Mouse (Mus musculus): ENCODE measurements around the gene Mbtd1.
A peak's percentile ranks its signal among the peaks of the same experiment; 100 is the strongest.

Mbtd1 gene

DNA sequence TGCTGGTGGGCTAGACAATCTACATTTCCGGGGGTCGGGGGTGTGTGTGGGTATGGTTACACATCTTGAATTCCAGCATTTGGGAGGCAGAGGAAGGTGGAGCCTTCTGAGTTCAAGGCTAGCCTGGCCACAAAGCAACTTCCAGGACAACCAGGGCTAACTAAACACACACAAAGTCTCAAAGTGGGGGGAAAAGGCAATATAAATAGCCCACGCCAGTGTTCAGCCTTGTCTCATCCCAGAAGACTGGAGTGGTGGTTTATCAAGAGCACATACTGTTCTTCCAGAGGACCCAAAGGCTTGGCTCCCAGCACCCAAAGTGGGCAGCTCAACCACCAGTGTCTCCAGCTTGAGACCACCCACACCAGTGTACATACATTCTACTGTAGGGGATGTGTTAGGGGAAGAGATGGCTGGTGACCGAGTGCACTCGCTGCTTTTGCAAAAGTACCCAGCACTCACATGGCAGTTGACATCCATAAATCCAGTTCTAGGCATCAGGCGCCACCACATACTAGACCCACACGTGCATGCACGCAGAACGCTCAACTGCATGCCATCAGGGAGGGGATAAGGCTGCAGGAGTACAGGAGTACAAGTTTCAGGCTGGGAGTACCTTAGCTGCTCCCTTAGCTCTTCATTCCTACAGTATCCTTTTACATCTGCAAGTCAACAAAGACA lies 63.4 kb downstream of the Mbtd1 start:
- DNase-seq (ENCODE audit: extremely low spot score, low spot score) = no peak

DNA sequence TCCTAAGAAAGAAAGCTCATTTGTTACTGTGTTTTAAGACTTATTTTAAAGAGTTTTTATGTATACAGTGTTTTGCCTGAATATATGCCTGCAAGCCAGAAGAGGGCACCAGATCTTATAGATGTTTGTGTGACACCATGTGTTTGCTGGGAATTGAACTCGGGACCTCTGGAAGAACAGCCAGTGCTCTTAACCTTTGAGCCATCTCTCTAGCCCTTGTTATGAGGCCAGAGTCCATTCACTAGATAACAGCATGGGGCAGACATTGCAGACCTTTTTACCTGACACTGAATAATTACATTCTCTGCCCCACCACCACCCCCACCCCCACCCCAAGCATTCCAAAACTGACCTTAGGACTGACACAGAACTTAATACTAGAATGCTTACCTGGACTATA lies 64.4 kb downstream of the Mbtd1 start:
- no peak for DNase-seq (ENCODE audit: extremely low spot score, low spot score)

DNA sequence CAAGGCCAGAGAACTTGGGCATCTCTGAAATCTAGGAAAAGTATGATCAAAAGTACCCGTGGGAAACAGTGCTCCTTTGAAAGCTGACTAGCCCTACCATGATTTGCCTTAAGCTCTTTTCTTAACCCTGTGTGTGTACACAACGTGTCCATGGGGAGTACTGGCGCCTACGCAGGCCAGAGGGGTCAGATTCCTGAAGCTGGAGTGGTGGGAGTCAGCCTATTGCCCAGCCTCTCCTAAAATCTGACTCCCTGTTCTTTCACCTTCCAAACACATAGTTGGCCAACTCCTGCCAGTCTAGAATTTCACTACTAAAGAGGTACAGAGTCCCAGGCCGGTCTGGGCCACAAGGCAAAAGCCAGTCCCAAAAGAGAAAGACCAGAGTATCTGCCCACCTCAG lies 66.7 kb downstream of the Mbtd1 start:
- DNase-seq (ENCODE audit: extremely low spot score, low spot score) = no peak

DNA sequence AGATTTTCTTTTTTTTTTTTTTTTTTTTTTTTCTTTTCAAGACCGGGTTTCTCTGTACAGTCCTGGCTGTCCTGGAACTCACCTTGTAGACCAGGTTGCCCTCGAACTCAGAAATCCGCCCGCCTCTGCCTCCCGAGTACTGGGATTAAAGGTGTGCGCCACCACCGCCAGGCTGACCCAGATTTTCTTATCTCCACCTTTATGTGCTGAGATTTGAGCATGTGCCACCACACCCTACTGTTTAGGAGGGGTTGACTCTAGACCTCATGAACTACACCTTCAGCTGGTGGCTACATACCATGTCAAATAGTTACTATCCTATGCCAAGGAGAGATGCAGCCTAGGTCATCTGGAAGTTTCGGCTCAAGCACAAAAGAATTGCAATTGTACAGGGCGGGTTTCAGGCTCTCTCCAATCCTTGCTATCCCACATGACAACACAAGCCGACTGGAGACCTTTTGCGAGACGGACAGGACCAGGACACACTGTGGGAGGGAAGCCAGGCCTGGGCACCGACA lies 69.1 kb downstream of the Mbtd1 start:
- DNase-seq (ENCODE audit: extremely low spot score, low spot score) = no peak

DNA sequence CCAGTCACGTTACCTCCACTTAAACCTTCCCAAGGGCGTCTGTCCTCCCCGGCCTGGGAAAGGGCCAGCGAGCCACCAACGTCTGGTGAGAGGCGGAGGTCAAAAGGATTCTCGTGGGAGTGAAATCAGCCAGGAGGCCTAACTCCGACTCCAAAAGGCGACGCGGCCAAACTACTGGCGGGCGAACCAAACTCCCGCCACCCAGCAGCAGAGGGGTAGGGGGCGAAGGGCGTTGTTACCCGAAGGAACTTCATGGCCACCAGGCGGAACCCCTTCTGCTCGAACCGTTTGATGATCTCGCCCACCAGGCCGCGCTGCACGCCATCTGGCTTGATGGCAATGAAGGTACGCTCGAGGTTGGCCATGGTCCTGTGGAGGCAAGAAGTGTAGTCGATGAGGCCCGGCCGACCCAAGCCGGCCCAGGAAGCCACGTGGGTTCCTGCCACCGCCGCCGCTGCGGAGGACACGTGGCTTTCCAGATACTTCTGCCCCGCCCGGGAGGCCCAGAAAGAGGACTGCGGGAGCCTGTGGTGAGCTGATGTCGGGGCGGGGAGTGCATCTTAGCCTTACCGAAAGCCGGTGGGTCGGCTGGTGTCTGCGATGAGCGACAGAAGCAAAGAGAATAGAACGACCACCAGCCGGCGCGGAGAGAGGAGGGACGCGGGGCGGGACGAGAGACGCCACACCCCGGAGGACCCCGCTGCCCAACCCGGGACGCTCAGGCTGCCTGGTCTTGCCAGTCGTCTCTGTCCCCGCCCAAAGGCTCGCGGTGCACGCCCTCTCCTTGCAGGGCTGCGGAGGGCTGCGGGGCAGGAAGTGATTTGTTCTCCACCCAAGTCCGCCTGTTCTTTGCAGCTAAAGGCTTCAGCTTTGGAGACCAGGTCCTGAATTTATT lies 69.9 kb downstream of the Mbtd1 start:
- peak; percentile 93 for DNase-seq (ENCODE audit: extremely low spot score, low spot score)

DNA sequence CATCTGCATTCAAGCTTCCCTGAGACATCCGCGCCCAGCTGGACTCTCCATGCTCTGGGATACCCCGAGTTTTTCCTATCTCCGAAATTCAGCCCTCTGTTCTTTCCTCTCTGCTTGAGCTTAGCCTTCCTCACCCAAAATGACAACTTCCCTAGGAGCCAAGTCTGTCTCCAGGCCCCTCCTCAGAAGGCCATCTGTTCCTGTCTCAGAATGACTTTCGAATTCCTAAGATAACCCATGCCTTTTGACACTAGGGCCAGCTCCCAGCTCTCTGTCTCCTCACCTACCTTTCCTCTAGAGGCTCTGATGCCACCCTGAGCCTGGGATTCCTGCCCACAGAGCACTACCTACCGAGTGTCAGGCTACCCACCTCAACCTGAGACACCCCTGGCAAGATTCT lies 70.5 kb downstream of the Mbtd1 start, which contains the start of gene Nme2:
Nme2 (minus strand) TSS at position 101 of the 400 bp plus-strand sequence.
- no peak for DNase-seq (ENCODE audit: extremely low spot score, low spot score)

DNA sequence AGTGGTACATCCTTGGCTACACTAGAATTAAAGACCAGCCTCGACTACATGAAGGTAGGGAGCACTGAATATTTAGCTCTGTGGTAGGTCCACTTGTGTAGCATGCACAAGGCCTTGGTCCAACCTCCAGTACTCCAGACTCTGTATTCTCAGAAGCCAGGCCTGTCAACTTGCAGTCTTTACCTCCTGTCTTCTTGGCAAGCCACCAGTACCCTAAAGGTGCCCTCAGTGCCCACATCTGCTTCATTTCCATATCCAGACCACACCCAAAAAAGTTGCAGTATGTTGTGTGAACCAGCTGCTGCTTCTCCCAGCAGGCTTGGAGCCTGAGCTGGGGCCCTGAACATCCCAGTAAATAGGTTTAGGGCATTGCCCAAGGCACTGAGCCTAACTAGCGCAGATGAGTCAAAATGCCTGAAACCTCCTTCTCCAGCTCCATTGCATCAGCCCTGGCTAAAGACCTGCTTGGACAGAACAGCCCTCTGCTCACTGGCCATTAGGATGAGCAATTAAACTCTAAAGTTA lies 71.4 kb downstream of the Mbtd1 start:
- no peak for DNase-seq (ENCODE audit: extremely low spot score, low spot score)

DNA sequence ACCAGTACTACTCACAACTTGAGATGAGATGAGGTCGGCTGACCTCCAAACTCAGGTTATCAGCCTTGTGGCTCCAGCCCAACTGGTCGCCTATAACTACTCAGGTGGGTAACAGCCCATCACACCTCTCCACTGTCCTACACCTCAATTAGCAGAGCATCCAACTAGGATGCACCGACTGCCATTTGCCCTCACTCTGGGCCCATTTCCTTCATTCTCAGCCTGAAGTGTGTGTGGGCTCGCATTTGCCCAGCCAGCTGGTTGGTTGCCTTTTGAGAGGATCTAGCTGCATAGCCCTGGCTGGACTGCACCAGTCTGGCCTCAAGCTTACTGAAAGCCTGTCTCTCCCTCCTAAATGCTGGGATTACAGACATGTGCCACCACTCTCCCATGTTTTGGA lies 72.1 kb downstream of the Mbtd1 start:
- no peak for DNase-seq (ENCODE audit: extremely low spot score, low spot score)

DNA sequence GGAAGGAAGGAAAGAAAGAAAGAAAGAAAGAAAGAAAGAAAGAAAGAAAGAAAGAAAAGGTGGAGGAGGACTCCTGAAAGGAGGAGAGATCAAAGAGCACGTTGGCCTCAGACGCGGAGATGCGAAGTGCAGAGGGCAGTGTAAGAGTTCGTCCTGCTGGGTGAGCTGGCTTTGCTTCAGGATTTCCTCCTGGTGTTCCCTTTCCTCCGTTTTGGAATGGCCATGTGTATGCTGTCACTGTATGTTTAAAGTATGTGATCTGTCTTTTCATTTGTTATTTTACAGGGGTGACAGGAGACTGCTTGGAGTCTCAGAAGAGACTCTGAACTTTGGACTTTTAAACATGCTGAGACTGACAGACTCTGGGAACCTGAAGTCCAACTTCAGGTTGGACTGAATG lies 75.8 kb downstream of the Mbtd1 start:
- DNase-seq (ENCODE audit: extremely low spot score, low spot score) = no peak

DNA sequence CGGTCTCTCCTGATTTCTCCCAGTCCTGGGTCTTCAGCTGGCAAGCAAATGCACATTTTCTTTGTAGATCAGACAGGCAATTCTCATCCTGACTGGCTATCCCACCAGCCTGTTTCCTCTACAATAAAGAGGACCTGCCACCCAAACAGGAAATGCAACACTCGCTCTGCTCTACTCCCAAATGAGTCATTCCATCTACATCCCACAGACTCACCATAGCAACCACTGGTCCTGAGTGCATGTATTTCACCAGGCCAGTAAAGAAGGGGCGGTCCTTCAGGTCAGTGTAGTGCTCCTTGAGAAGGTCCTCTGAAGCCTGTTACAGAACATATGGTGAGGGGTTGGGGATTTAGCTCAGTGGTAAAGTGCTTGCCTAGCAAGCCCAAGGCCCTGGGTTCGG lies 77.4 kb downstream of the Mbtd1 start:
- DNase-seq (ENCODE audit: extremely low spot score, low spot score) = no peak

DNA sequence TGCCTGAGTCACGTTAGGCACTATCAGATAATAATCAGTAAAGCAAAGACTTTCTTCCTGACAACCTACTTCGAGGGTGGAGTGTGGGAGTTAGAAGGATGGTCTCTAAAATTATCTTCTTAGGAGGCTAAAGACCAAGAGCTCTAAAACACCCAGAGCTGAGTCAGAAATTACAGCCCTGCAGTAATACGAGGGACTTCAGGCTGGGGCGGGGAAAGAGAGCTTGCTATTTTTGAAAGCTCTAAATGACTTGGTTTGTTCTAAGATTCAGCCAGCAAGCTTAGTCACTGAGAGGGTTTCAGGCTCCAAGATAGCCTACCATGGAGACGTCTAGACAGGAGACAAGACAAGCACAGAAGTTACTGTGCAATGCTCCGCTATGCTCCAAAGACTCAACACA lies 79.7 kb downstream of the Mbtd1 start:
- no peak for DNase-seq (ENCODE audit: extremely low spot score, low spot score)

DNA sequence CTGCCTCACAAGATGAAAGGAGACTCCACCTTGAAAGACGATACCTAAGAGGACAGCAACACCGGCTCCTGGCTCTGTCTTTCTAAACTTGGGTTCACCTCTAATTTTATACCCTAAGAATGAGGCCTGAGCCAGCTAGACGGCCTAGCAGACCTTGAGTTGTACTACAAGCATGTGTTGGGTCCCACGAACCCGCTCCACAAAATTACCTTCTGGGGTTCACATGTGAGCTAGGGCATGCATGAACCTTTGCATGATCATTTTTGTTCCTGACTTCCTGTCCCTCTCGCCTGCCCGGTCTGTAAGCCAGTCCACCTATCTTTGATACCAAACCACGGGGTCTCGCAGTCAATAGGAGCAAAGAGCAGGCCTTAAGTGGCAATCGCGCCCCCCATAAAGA lies 81.7 kb downstream of the Mbtd1 start:
- peak; percentile 48 for DNase-seq (ENCODE audit: extremely low spot score, low spot score)

DNA sequence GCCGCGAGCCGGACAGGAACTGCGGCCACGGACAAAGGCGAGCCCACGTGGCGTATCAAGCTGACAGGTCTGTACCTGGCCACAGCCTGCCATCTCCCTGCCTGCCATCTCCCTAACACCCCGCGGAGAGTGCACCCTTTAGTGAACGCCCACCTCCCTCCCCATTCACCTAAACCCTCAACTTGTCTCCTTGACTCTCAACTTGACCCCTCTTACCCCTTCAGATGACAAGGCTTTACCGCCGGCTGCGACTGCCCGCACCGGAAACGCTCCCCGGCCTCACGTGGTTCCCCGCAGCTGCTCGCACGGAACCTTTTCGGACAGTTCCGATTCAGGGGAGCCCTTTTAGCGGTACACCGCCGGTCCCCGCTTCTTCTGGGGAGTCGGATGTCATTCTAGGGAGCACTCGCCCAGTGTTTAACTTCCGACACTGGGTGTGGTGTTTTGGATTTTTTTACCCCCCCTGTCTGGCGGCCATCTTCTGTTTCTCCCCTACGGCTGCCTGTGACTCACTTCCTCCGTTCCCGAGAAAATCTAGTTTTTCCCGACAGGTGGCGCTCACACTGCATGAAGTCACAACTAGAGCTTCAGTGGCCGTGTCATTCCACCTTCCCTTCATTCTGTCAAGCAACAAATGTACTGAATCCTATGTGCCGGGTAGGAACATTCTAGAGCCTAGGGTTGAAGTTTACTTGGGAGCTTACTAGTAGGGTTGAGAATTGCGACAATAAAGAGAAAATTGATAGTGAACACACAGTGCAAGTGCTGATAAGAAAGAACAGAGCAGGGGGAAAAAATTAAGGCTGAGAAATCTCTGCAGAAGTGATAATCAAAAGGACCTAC lies 82.6 kb downstream of the Mbtd1 start, which contains the start of the genes Gm20390 and Nme1:
Gm20390 (minus strand) TSS at position 289 of the 843 bp plus-strand sequence.
Nme1 (minus strand) TSS at position 517 of the 843 bp plus-strand sequence.
- peak; percentile 99 for DNase-seq (ENCODE audit: extremely low spot score, low spot score)

DNA sequence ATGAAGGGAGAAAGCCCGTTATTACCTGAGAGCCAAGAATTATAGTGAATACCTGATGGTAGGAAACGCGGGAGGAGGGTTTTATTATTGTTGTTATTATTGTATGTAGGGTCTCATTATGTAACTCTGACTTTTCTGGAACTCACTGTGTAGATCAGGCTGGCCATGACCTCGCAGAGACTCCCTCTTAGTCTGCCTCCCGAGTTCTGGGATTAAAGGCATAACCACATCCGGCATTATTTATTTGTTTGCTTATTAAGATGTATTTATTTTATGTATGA lies 83.1 kb downstream of the Mbtd1 start:
- DNase-seq (ENCODE audit: extremely low spot score, low spot score) = no peak

DNA sequence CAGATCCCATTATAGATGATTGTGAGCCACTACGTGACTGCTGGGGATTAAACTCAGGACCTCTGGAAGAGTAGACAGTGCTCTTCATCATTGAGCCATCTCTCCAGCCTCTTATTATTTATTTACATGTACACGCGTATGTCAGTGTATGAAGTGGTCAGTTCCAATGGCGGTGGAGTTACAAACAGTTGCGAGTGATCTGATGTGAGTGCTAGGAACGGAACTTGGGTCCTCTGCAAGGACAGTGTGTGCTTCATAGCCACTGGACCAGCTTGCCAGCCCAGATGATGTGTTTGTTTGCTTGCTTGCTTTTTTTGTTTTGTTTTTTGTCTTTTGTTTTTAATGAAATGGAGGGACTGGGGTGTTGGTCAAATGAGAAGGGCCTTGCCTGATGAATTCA lies 83.5 kb downstream of the Mbtd1 start:
- DNase-seq (ENCODE audit: extremely low spot score, low spot score) = no peak

DNA sequence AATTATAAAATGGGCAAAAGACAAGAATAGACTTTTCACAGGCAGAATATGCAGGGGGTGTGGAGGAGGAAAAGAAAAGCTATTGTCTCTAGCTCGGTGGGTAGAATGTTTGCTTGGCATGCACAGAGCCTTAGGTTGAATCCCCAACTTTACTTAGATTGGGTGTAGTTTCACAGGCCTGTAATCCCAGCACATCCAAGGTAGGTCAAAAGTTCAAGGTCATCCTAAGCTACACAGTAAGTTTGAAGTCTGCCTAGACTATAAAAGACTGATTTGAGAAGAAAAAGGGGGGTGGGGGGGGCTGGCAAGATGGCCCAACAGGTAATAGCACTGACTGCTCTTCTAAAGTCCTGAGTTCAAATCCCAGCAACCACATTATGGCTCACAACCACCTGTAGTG lies 84.1 kb downstream of the Mbtd1 start:
- DNase-seq (ENCODE audit: extremely low spot score, low spot score) = no peak

DNA sequence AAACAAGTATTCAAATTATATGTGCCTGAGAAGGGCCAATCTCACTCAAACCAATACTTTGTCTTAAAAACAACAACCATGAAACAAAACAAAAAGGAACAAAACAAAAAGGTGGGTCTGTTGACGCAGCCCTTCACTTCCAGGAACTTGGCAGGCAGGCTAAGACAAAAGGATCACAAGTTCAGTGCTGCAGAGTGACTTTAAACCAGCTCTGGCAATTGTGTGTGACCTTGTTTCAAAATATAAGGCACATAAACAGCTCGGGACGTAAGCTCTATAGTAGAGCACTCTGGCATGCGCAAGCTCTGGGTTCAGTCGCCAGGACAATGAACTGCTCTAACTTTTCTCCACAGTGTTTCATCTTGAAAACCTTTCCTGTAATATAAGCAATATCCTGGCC lies 87.3 kb downstream of the Mbtd1 start:
- DNase-seq (ENCODE audit: extremely low spot score, low spot score) = no peak

DNA sequence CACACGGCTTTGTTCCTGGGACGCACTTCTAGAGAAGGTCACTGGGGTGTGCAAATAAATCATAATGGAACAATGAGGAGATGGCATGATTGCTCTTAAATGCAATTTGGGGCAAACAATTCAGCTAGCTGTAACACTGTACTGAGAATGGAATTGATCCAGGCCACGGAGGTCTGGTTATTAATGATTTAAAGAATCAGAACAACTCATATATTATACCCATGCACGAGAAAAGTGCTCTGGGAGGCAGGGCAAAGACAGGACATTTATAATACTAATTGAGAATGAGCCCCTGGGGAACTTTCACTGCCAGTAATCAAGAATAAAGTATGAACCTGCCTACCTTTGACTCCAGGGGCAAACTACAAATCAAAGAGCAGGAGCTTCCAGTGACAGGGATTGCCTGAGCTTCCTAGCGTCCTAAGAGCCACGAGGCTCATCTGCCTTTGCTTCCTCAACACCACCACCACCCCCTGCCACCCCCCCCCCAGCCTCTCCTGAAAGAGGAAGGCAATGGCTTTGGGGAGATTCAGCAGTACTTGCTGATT lies 93.9 kb downstream of the Mbtd1 start:
- DNase-seq (ENCODE audit: extremely low spot score, low spot score) = no peak

DNA sequence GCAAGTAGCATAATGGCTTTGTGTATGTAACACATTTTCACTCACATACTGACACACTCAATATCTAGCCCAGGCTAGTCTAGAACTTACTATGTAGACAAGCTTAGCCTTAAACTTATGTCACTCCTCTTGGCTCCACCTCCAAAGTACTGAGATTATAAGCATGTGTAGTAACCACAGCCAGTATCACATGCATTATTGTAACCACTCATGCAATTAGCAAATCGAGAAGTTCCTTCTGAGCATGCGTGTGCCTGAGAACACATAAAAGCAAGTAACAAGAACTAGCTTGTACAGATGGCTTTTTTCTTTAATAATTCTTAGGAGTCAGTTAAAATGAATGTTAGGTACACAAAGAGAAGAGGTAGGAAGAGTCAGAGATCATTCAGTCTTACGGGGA lies 99.0 kb downstream of the Mbtd1 start:
- DNase-seq (ENCODE audit: extremely low spot score, low spot score) = no peak

DNA sequence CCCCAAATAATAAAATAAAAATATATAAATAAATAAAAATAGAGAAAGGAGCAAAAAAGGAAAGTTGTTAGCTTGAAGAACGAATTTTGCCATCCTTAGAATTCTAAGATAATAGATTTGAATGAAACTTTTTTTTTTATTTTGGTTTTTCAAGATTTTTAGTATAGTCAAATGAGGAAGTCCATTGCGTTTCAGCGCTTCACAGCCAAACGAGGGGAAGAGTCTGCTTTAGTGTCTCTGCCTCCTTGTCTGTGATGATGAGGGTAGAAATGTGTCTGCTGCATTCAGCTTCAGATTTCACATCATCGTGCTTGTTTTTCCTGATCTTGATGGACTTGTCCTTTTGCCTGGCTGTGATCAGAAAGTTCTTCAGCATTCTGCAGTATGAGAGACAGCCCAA lies 99.6 kb downstream of the Mbtd1 start:
- DNase-seq (ENCODE audit: extremely low spot score, low spot score) = no peak

DNA sequence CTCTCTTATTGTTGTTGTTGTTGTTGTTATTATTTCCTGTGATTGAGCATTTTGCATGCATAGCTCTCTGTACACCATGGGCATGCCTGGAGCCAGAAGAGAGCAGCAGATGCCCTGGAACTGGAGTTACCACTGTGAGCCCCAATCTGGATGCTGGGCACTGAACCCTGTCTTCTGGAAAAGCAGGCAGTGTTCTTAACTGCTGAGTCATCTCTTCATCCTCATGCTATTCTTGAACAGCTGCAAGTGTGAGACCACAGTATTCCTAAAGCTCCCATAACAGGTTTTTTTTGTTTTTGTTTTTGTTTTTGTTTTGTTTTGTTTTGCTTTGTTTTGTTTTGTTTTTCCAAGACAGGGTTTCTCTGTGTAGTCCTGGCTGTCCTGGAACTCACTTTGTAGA lies 100.6 kb downstream of the Mbtd1 start:
- no peak for DNase-seq (ENCODE audit: extremely low spot score, low spot score)
